Mouse (Mus musculus): Measurements from ENCODE around the gene Hc.

Hc gene

DNA sequence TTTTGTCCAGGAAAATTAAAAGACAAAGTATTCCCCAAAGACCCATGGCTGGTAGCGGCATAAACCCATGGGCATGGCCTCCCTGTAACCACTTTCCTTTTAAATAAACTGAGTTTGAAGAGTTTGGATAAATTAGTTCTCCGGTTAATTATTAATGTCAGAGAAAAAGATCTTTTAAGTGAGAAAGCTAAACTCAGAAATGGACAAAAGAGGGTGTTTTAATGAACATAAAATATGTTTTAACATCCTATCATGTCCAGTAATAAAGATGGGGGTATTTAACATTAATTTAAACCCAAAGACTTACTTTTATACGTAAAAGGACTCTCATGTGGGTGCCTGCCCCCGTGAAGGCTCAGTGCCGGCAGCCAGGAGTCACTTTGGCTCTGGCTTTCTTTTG, at the start of gene Hc:
Hc (minus strand) TSS at position 101 of the 400 bp plus-strand sequence.
- in situ Hi-C loops (cut with MboI, MseI): no loop called here

DNA sequence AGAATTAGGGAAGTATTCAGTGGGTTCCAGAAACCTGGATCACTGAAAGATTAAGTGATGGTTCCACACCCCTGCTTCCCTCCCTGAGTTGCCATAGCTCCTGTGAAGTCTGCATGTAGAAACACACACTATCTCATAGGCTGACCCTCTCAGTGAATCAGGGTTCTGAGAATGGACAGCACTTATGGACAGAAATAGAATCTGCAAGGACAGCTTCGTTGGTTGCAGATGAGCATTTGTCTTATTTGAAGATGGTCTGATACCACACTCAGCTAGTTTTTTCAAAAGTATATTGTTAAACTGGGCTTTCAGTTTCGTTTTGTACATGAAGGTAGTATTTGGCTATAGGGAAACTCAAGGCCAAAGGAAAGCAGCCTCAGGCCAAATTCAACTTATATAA, 49.3 kb upstream of the Hc start:
- in situ Hi-C loops (cut with MboI, MseI): no loop called here

GRCm38 (mm10) chr2:35109924-35110304, 48.7 kb upstream of the Hc start:
- in situ Hi-C loops (cut with MboI, MseI): loop anchor here (5.0 kb wide), 1 partner anchor 63 kb away; no protein-coding TSS in a partner anchor

GRCm38 (mm10) chr2:35109141-35109923, 48.1 kb upstream of the Hc start, which contains the start of gene Cntrl:
Gene Cntrl (plus strand): TSS chr2:35109492.
- in situ Hi-C loops (cut with MboI, MseI): loop anchor here (5.0 kb wide), 1 partner anchor 62 kb away; no protein-coding TSS in a partner anchor

DNA sequence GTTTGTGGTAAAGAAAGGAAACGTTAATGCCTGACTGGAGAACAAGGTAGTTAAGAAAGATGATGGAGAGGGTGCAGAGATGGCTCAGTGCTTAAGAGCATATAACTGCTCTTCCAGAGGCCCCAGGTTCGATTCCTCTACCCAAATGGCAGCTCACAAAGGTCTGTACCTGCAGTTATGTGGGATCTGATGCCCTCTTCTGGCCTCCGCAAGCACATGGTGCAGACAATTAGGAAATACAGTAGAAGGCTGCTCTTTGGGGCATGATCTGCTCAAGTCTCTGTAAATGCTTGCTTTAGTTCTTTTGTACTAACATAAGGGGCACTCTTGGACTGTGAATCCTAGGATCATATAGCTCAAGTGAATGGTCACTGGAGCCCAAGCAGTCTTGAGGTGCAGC, 47.5 kb upstream of the Hc start:
- in situ Hi-C loops (cut with MboI, MseI): loop anchor here (5.0 kb wide), 1 partner anchor 61 kb away; no protein-coding TSS in a partner anchor

- in situ Hi-C loops (cut with MboI, MseI): loop anchor here (5.0 kb wide), 1 partner anchor 61 kb away; no protein-coding TSS in a partner anchor
These were observed 46.9 kb upstream of the Hc start for GRCm38 (mm10) chr2:35107984-35108635.

- in situ Hi-C loops (cut with MboI, MseI): loop anchor here (5.0 kb wide), 1 partner anchor 58 kb away; no protein-coding TSS in a partner anchor
These were observed 43.6 kb upstream of the Hc start for GRCm38 (mm10) chr2:35104843-35105242.

DNA sequence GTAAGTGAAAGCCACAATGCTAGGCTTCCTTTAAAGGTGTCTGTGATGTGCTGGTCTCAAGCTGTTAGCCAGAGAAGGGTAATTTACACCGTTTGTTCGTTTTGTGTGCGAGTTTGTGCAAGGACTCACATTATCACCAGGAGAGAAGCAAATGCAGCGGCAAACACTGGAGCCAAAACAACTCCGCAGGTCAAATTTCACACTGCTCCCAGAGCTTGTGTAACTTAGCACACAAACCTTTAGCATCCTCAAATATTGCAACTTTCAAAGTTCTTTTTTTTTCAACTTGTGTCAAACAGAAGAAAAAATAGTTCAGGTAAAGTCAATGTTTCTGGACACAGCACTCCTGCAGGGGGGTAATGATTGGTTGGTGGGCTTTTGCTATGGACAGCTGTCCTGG, 42.3 kb upstream of the Hc start:
- in situ Hi-C loops (cut with MboI, MseI): no loop called here

DNA sequence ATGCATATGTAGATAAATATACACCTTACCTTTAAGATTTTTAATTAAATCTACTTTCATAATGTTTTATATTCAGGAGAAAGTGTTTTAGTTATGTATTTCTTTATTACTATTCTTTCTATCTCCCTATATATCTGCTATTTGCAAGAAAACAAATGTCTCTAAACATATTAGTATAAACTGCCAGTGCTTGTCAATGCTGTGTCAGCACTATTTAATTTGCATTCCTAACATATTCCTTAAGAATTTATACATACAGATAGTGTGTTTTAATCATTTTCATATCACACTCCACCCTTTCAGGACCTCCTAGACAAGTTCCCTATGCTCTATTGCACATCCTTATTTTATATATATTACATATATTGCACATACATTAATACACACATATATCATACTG, 41.5 kb upstream of the Hc start:
- in situ Hi-C loops (cut with MboI, MseI): no loop called here

- in situ Hi-C loops (cut with MboI, MseI): no loop called here
These were observed 40.2 kb upstream of the Hc start, which contains the start of gene AI182371 for GRCm38 (mm10) chr2:35101443-35101842. Gene AI182371 (minus strand): TSS chr2:35101543.

- in situ Hi-C loops (cut with MboI, MseI): no loop called here
These were observed 39.3 kb upstream of the Hc start for GRCm38 (mm10) chr2:35100529-35100928.

DNA sequence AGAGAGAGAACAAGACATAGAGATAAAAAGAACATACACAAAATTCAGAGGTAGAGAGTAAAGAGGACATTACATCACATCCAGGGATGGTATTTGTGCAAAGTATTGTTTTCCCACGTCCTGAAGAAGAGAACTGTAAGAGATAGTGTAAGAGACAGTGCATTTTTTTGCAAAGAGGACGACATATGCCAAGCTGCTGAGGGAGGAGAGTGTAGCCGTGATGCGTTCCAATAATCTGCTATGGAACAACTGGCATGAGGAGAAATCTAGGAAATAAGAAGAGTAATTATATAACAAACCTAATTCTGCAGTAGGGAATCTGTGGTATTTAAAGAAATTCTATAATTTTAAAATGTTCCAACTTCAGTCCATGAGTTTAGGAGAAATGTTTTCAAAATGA, 26.2 kb upstream of the Hc start:
- in situ Hi-C loops (cut with MboI, MseI): loop anchor here (25.0 kb wide), 1 partner anchor 650 kb away; no protein-coding TSS in a partner anchor

GRCm38 (mm10) chr2:35079166-35079565, 17.9 kb upstream of the Hc start:
- in situ Hi-C loops (cut with MboI, MseI): loop anchor here (25.0 kb wide), 1 partner anchor 658 kb away; no protein-coding TSS in a partner anchor

GRCm38 (mm10) chr2:35074328-35074727, 13.1 kb upstream of the Hc start:
- in situ Hi-C loops (cut with MboI, MseI): no loop called here

- in situ Hi-C loops (cut with MboI, MseI): no loop called here
These were observed 11.3 kb upstream of the Hc start for GRCm38 (mm10) chr2:35072547-35072946.

DNA sequence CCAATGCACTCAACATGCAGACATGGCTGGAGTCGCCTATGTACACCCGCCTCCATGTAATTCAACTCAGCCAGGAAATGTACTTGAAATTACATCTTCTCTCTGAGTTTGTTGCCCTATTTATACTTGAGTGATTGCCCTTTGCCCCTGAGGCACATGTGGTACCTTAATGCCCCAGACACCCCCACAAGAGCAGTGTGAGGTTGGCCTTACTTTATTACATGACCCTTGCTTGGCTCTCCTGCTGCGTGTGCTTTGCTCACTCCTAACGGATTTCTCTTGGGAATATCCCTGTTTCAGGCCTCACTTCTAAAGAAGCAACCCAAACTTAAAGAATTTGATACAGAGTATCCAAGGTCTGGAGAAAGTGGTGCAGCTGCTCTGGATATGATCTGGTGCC, 9.0 kb upstream of the Hc start:
- in situ Hi-C loops (cut with MboI, MseI): no loop called here

GRCm38 (mm10) chr2:35069124-35069523, 7.9 kb upstream of the Hc start:
- in situ Hi-C loops (cut with MboI, MseI): no loop called here

DNA sequence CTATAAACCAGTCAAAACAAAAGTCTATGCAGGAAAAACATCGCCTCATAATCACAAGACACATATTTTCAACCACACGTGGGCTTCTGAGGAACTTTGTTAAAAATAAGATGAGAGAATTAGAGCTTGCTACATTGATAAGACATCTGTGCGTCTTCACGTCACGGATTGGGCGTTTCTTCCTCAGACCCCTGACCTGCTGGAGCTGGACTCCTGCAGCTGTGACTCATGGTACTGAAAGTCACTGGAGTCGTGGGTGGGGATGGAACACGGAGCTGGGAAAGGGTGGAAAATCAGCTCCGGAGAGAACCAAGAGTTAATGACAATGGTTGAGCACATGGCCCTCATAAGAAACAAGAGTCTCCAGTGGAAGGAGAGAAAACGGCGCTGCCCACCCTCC, 5.9 kb upstream of the Hc start:
- in situ Hi-C loops (cut with MboI, MseI): no loop called here

DNA sequence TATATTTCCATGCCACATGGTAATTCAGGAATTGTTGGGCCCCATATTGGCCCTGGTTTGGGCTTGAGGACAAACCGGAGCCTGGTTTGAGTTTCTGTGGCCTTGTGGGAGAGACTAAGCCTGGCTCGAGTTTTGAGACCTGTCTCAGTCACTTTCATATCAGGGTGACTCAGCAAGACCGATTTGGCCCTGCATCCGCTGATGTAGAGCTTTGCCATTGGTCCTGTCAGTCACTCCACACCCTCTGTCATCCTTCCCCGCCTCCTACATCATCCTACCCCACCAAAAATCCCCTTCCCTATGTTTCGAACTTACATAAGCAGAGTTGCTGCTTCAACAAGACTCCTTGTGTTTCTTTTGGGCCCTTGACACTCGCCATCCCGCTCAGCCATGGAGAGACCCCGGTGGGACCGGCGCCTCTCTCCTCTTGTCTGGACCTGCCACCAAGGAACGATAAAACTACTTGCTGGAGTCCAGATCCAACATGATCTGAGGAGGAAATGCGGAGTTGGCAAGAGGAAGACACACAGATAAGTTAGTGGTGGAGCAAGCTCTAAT, 5.4 kb upstream of the Hc start:
- in situ Hi-C loops (cut with MboI, MseI): no loop called here

GRCm38 (mm10) chr2:35063333-35064030, 2.2 kb upstream of the Hc start:
- in situ Hi-C loops (cut with MboI, MseI): no loop called here

DNA sequence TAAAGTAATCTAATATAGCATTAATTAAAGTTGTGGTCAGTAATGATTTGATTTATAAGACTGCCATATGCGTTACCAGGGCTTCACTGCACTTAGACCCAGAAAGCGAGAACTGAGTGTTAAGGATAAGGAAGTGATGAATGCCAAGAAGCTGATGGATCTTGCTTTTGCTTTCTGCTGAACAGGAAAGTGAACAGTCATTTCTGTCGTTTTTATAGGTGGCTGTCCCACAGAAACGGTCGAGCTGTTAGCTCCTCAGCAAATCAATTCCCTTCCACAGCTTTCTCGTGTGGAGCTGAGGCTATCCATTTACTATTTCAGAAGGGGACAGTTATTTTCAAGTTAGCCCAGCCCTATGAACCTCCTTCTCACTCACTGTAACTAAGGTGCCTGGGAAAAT, 341 bp downstream of the Hc start:
- in situ Hi-C loops (cut with MboI, MseI): no loop called here

- in situ Hi-C loops (cut with MboI, MseI): no loop called here
These were observed 982 bp downstream of the Hc start for GRCm38 (mm10) chr2:35060256-35060655.
